Mouse (Mus musculus): Measurements from ENCODE around the gene Dnah10. TPM values are rescaled to one million over a fixed set of nuclear protein-coding genes. Genes with fewer than 3 reads are reported as not detected.

The Dnah10 gene
- 0.82 TPM for polyA plus RNA-seq (2014; fragmentation: Illumina TruSeq; extraction: RNeasy Lipid Tissue Mini Kit (QIAGEN cat#74804); ENCODE audit: low read depth, low replicate concordance)

DNA sequence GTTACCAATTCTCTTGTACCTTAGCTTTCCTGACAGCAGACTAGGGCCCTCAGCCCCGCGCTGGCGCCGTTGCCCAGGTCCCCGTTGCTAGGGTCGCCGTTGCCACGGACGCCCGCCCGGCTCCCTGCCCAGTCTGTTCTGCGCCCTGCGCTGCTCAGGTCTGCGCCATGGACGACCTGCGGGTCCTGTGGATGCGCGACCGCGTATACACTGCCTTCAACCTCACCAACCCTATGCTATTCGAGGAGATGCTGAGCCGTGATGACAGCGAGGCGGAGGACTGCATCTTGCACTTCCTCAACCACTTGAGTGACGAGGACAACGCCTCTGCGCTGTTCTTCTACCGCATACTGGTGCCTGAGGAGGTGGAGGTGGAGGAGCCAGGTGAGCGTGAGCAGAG lies at the start of gene Dnah10:
Gene Dnah10 (plus strand): TSS at position 89 of the 400 bp plus-strand sequence.

DNA sequence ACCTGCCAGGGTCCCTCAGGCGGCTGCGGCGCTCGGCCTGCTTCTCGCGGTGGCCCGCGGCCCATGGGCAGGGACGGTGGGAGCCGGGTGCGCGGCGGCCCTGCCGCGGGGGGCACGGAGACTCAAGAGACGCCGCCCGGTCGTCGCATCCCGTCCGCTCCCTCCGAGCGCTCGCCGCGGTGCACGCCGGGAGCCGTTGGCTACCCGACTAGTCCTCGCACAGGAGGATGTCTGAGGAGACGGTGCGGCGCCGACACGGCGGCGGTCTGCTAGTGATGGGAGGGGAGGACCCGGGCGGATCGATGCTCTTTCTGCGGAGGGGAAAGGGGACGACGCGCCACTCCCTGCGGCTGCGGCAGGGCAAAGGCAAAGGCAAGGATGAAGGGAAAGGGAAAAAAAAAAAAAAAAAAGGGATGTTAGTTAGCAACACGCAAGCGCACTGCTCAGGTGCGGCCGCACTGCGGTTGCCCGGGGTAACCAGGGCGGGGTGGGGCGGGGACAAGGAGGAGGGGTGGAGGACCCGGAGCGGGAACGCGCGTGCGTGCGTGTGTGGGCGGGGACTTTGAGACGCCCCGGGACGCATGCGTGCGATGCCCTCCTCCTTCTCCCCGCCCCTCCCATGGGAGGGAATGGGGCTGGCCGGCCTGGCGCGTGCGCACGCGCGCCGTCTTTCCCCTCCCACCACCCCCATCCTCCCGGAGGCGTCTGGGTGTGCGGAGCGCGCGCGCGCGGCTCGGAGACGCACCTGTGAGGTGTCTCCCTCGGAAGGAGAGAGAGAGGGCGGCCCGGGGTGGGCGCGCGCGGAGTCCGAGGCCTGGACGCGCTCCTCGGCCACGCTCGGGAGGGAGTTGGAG lies 137.4 kb downstream of the Dnah10 start, which contains the start of the genes Ccdc92 and Zfp664:
Gene Ccdc92 (minus strand): TSS at position 412 of the 854 bp plus-strand sequence.
Gene Zfp664 (plus strand): TSS at position 679 of the 854 bp plus-strand sequence.

Other genes with a start within 250 kb of the Dnah10 start
- gene Rilpl2, start 246.7 kb upstream of the Dnah10 start, polyA plus RNA-seq (2014; fragmentation: Illumina TruSeq; extraction: RNeasy Lipid Tissue Mini Kit (QIAGEN cat#74804); ENCODE audit: low read depth, low replicate concordance): 2.6 TPM
- gene Snrnp35, start 242.0 kb upstream of the Dnah10 start, polyA plus RNA-seq (2014; fragmentation: Illumina TruSeq; extraction: RNeasy Lipid Tissue Mini Kit (QIAGEN cat#74804); ENCODE audit: low read depth, low replicate concordance): 0.58 TPM
- gene Rilpl1, start 193.7 kb upstream of the Dnah10 start, polyA plus RNA-seq (2014; fragmentation: Illumina TruSeq; extraction: RNeasy Lipid Tissue Mini Kit (QIAGEN cat#74804); ENCODE audit: low read depth, low replicate concordance): 6.8 TPM
- gene Tmed2, start 184.4 kb upstream of the Dnah10 start, polyA plus RNA-seq (2014; fragmentation: Illumina TruSeq; extraction: RNeasy Lipid Tissue Mini Kit (QIAGEN cat#74804); ENCODE audit: low read depth, low replicate concordance): 1,447 TPM
- gene Ddx55, start 172.2 kb upstream of the Dnah10 start, polyA plus RNA-seq (2014; fragmentation: Illumina TruSeq; extraction: RNeasy Lipid Tissue Mini Kit (QIAGEN cat#74804); ENCODE audit: low read depth, low replicate concordance): 11.3 TPM
- 46.1 TPM for gene Eif2b1, start 146.0 kb upstream of the Dnah10 start, polyA plus RNA-seq (2014; fragmentation: Illumina TruSeq; extraction: RNeasy Lipid Tissue Mini Kit (QIAGEN cat#74804); ENCODE audit: low read depth, low replicate concordance)
- 6.8 TPM for gene Gtf2h3, start 145.9 kb upstream of the Dnah10 start, polyA plus RNA-seq (2014; fragmentation: Illumina TruSeq; extraction: RNeasy Lipid Tissue Mini Kit (QIAGEN cat#74804); ENCODE audit: low read depth, low replicate concordance)
- 54.8 TPM for gene Atp6v0a2, start 96.5 kb upstream of the Dnah10 start, polyA plus RNA-seq (2014; fragmentation: Illumina TruSeq; extraction: RNeasy Lipid Tissue Mini Kit (QIAGEN cat#74804); ENCODE audit: low read depth, low replicate concordance)
- gene Ccdc92, start 137.3 kb downstream of the Dnah10 start, polyA plus RNA-seq (2014; fragmentation: Illumina TruSeq; extraction: RNeasy Lipid Tissue Mini Kit (QIAGEN cat#74804); ENCODE audit: low read depth, low replicate concordance): 0.58 TPM
- gene Zfp664, start 137.6 kb downstream of the Dnah10 start, polyA plus RNA-seq (2014; fragmentation: Illumina TruSeq; extraction: RNeasy Lipid Tissue Mini Kit (QIAGEN cat#74804); ENCODE audit: low read depth, low replicate concordance): 89.2 TPM

Measured in adrenal gland, adult 10 weeks (tissue).